Mouse (Mus musculus) testis, adult 2 months (tissue): ENCODE measurements around the gene Ppm1l. TPM values are rescaled to one million over a fixed set of nuclear protein-coding genes. Genes with fewer than 3 reads are reported as not detected.
A peak's percentile ranks its signal among the peaks of the same experiment; 100 is the strongest.

Experiments used
- H3K27ac ChIP-seq: fragments of 200-500 bp; 2 replicates; pipeline ENCODE4 v1.5.1; 2012; ENCODE audit warnings: low read depth, low read length; ENCODE audit not compliant: control insufficient read depth, insufficient read depth
- H3K27me3 ChIP-seq: fragments of 200-500 bp; 2 replicates; pipeline ENCODE4 v1.6.1; 2012; ENCODE audit warnings: mild to moderate bottlenecking, low read length, moderate library complexity; ENCODE audit not compliant: control insufficient read depth, insufficient read depth
- H3K36me3 ChIP-seq: fragments of 200-500 bp; 2 replicates; pipeline ENCODE4 v1.6.1; 2012; ENCODE audit warnings: mild to moderate bottlenecking, low read length; ENCODE audit not compliant: control insufficient read depth, insufficient read depth
- H3K4me1 ChIP-seq: fragments of 200-500 bp; 2 replicates; pipeline ENCODE4 v1.6.1; 2012; ENCODE audit warnings: low read length; ENCODE audit not compliant: control insufficient read depth, insufficient read depth
- H3K4me3 ChIP-seq: fragments of 200-500 bp; 2 replicates; pipeline ENCODE4 v1.5.1; 2012; ENCODE audit warnings: low read depth, mild to moderate bottlenecking, low read length, moderate library complexity, mixed read lengths; ENCODE audit not compliant: control insufficient read depth
- CTCF ChIP-seq: fragments of 200-500 bp; IDR thresholded peaks from 2 replicates; pipeline ENCODE4 v1.5.1; 2012; ENCODE audit warnings: low read depth, mild to moderate bottlenecking, inconsistent platforms, low read length, moderate library complexity; ENCODE audit not compliant: control insufficient read depth, insufficient read depth, insufficient replicate concordance
- POLR2A ChIP-seq: fragments of 200-500 bp; IDR thresholded peaks from 2 replicates; pipeline ENCODE4 v1.6.1; 2012; ENCODE audit warnings: low read depth, mild to moderate bottlenecking, inconsistent platforms, low read length, moderate library complexity; ENCODE audit not compliant: control insufficient read depth
- polyA plus RNA-seq: library from polyadenylated mRNA; depleted of rRNA; stranded (reverse); fragments of >200 nt; gene quantifications from 2 replicates; pipeline ENCODE4 v1.2.3, GENCODE M21; 2012; rRNA removed

Ppm1l gene
- polyA plus RNA-seq = 2.2 and 2.4 TPM in 2 replicates

GRCm38 (mm10) chr3:69316391-69317195 is at the start of gene Ppm1l:
Gene Ppm1l, plus strand, starts transcription at chr3:69316861.
- peak within 1 kb of the TSS; percentile 95 for H3K27ac ChIP-seq
- TF ChIP-seq POLR2A (peak; percentile 45), CTCF (no peak)
- peaks cover 16% of the 10 kb centered on the region for H3K4me1 ChIP-seq
- H3K36me3 ChIP-seq = no peaks in the 10 kb centered on the region
- peak within 1 kb of the TSS; percentile 94 for H3K4me3 ChIP-seq
- H3K27me3 ChIP-seq = no peaks in the 10 kb centered on the region; the same call in 1 of the 2 replicates

- TF ChIP-seq POLR2A = no peak
- no peak for TF ChIP-seq CTCF
- Histone ChIP-seq H3K27ac (no peak overlapping the region), H3K4me3 (no peak overlapping the region), H3K36me3 (no peaks in the 10 kb centered on the region), H3K27me3 (no peaks in the 10 kb centered on the region), H3K4me1 (peaks cover 7% of the 10 kb centered on the region; the same call in 1 of the 2 replicates)
Measured at GRCm38 (mm10) chr3:69271812-69272211, 44.8 kb upstream of the Ppm1l start.

GRCm38 (mm10) chr3:69274018-69274663 is 42.5 kb upstream of the Ppm1l start:
- no peaks in the 10 kb centered on the region for H3K36me3 ChIP-seq
- H3K27ac ChIP-seq = no peak overlapping the region
- H3K4me3 ChIP-seq = no peak overlapping the region
- TF ChIP-seq CTCF = no peak
- no peak for TF ChIP-seq POLR2A
- no peaks in the 10 kb centered on the region for H3K27me3 ChIP-seq
- peaks cover 7% of the 10 kb centered on the region; the same call in 1 of the 2 replicates for H3K4me1 ChIP-seq

GRCm38 (mm10) chr3:69274664-69275312 is 41.9 kb upstream of the Ppm1l start:
- TF ChIP-seq POLR2A (no peak), CTCF (no peak)
- Histone ChIP-seq H3K4me1 (peaks cover 7% of the 10 kb centered on the region; the same call in 1 of the 2 replicates), H3K27ac (no peak overlapping the region)

GRCm38 (mm10) chr3:69278648-69279047 is 38.0 kb upstream of the Ppm1l start:
- Histone ChIP-seq H3K4me3 (no peak overlapping the region), H3K36me3 (no peaks in the 10 kb centered on the region), H3K27ac (no peak overlapping the region), H3K4me1 (peaks cover 7% of the 10 kb centered on the region; the same call in 1 of the 2 replicates), H3K27me3 (no peaks in the 10 kb centered on the region)
- no peak for TF ChIP-seq CTCF
- TF ChIP-seq POLR2A = no peak

More at GRCm38 (mm10) chr3:69274664-69275312, 41.9 kb upstream of the Ppm1l start:
- H3K4me3 ChIP-seq = no peak overlapping the region
- H3K36me3 ChIP-seq = no peaks in the 10 kb centered on the region
- no peaks in the 10 kb centered on the region for H3K27me3 ChIP-seq

- Histone ChIP-seq H3K4me1 (0 out of 2 replicates have a peak, but pooled peaks cover 4% of the 10 kb centered on the region), H3K4me3 (no peak overlapping the region), H3K36me3 (no peaks in the 10 kb centered on the region), H3K27ac (no peak overlapping the region), H3K27me3 (no peaks in the 10 kb centered on the region)
- TF ChIP-seq CTCF = no peak
- no peak for TF ChIP-seq POLR2A
Measured at GRCm38 (mm10) chr3:69282406-69282805, 34.3 kb upstream of the Ppm1l start.
